Mouse (Mus musculus) bone marrow, adult 2 months (tissue): ENCODE data around the gene Zbtb7a. TPM values are rescaled to one million over a fixed set of nuclear protein-coding genes. Genes with fewer than 3 reads are reported as not detected.
A peak's percentile ranks its signal among the peaks of the same experiment; 100 is the strongest.

Experiments
- H3K27ac ChIP-seq: fragments of 200-500 bp; 2 replicates; pipeline ENCODE4 v1.5.1; 2012; ENCODE audit warnings: low read depth, mild to moderate bottlenecking, control low read depth, inconsistent platforms, low read length; ENCODE audit not compliant: control insufficient read depth, poor library complexity, insufficient read depth
- H3K4me1 ChIP-seq: fragments of 200-500 bp; 2 replicates; pipeline ENCODE4 v1.6.1; 2011; ENCODE audit warnings: low read length; ENCODE audit not compliant: control insufficient read depth, insufficient read depth
- H3K4me3 ChIP-seq: fragments of 200-500 bp; replicated peaks from 2 replicates; pipeline ENCODE3; 2011; ENCODE audit warnings: mild to moderate bottlenecking, low read depth, low read length, control low read depth; ENCODE audit not compliant: control insufficient read depth
- CTCF ChIP-seq: fragments of 200-500 bp; IDR thresholded peaks from 2 replicates; pipeline ENCODE4 v1.5.1; 2011; ENCODE audit warnings: low read length, control low read depth; ENCODE audit not compliant: control insufficient read depth, insufficient read depth
- POLR2A ChIP-seq: fragments of 200-500 bp; IDR thresholded peaks from 2 replicates; pipeline ENCODE4 v1.6.1; 2011; ENCODE audit warnings: low read depth, mild to moderate bottlenecking, control low read depth, low read length, borderline replicate concordance; ENCODE audit not compliant: control insufficient read depth
- WGBS: fragments of 180-500 bp; shearing (Covaris S2); methylation state at CpG from one replicate; pipeline ENCODE4 v1.1.7; 2018; 5-methylcytosine and 5-hydroxymethylcytosine counted together
- polyA plus RNA-seq: library from polyadenylated mRNA; stranded (reverse); fragments of >200 nt; gene quantifications from 2 replicates; pipeline ENCODE4 v1.2.4, GENCODE M21; 2011; ENCODE audit warnings: low replicate concordance; ENCODE audit not compliant: missing spikeins, insufficient read depth, insufficient read length

Gene Zbtb7a
- polyA plus RNA-seq, 1 experiment = 28.2 TPM

- peak within 1 kb of the TSS; percentile 84 for H3K4me3 ChIP-seq
- 83% methylated on average over 5 of the region's 5 CpGs for WGBS
- H3K27ac ChIP-seq = peak within 1 kb of the TSS; percentile 82
- TF ChIP-seq POLR2A (no peak), CTCF (no peak)
- H3K4me1 ChIP-seq = peaks cover 2% of the 10 kb centered on the region; the same call in 1 of the 2 replicates
Measured at GRCm38 (mm10) chr10:81183805-81184204, 48.8 kb downstream of the Zbtb7a start, which contains the start of gene 4930442H23Rik. Gene 4930442H23Rik (minus strand): TSS chr10:81183849.

GRCm38 (mm10) chr10:81184765-81185164 lies 49.7 kb downstream of the Zbtb7a start:
- TF ChIP-seq CTCF (no peak), POLR2A (no peak)
- 83% methylated on average over 4 of the region's 4 CpGs for WGBS
- peaks cover 2% of the 10 kb centered on the region; the same call in 1 of the 2 replicates for H3K4me1 ChIP-seq
- no peak overlapping the region for H3K4me3 ChIP-seq
- no peak overlapping the region for H3K27ac ChIP-seq

GRCm38 (mm10) chr10:81187161-81187560 lies 52.1 kb downstream of the Zbtb7a start:
- WGBS = 85% methylated on average over 9 of the region's 9 CpGs
- Histone ChIP-seq H3K4me1 (peaks cover 5% of the 10 kb centered on the region), H3K4me3 (no peak overlapping the region), H3K27ac (no peak overlapping the region)
- TF ChIP-seq POLR2A (no peak; the same call in 1 of the 2 replicates), CTCF (no peak)

- Histone ChIP-seq H3K27ac (no peak overlapping the region), H3K4me3 (no peak overlapping the region), H3K4me1 (peaks cover 3% of the 10 kb centered on the region)
- WGBS = 89% methylated on average over 26 of the region's 26 CpGs
- TF ChIP-seq CTCF (no peak), POLR2A (no peak)
Measured at GRCm38 (mm10) chr10:81189821-81190220, 54.8 kb downstream of the Zbtb7a start.

GRCm38 (mm10) chr10:81190236-81190911 lies 55.4 kb downstream of the Zbtb7a start:
- Histone ChIP-seq H3K4me3 (no peak overlapping the region), H3K4me1 (peaks cover 3% of the 10 kb centered on the region), H3K27ac (no peak overlapping the region)
- TF ChIP-seq CTCF (peak; percentile 44; the same call in 1 of the 2 replicates), POLR2A (peak; percentile 27; the same call in 1 of the 2 replicates)
- WGBS = 78% methylated on average over 31 of the region's 31 CpGs

- H3K4me3 ChIP-seq = no peak overlapping the region
- TF ChIP-seq POLR2A = no peak
- peak; percentile 26; the same call in 1 of the 2 replicates for TF ChIP-seq CTCF
- WGBS = 42% methylated on average over 6 of the region's 6 CpGs
- H3K4me1 ChIP-seq = peaks cover 3% of the 10 kb centered on the region
- H3K27ac ChIP-seq = no peak overlapping the region
Measured at GRCm38 (mm10) chr10:81190912-81191321, 55.9 kb downstream of the Zbtb7a start.

GRCm38 (mm10) chr10:81191342-81191982 lies 56.4 kb downstream of the Zbtb7a start:
- Histone ChIP-seq H3K4me1 (peaks cover 3% of the 10 kb centered on the region), H3K4me3 (no peak overlapping the region), H3K27ac (peak overlapping the region; percentile 16)
- TF ChIP-seq POLR2A = no peak
- no peak for TF ChIP-seq CTCF
- WGBS = 48% methylated on average over 18 of the region's 18 CpGs

GRCm38 (mm10) chr10:81192270-81192967 lies 57.4 kb downstream of the Zbtb7a start:
- peak overlapping the region; percentile 95 for H3K4me3 ChIP-seq
- TF ChIP-seq POLR2A = peak; percentile 74; the same call in 1 of the 2 replicates
- TF ChIP-seq CTCF = no peak
- WGBS = under 1% methylated on average over 92 of the region's 93 CpGs
- peak overlapping the region; percentile 99 for H3K27ac ChIP-seq
- peaks cover 3% of the 10 kb centered on the region for H3K4me1 ChIP-seq
